Comparison of ENCODE assay signal across 15 mouse cellular contexts in the genomic region with DNA sequence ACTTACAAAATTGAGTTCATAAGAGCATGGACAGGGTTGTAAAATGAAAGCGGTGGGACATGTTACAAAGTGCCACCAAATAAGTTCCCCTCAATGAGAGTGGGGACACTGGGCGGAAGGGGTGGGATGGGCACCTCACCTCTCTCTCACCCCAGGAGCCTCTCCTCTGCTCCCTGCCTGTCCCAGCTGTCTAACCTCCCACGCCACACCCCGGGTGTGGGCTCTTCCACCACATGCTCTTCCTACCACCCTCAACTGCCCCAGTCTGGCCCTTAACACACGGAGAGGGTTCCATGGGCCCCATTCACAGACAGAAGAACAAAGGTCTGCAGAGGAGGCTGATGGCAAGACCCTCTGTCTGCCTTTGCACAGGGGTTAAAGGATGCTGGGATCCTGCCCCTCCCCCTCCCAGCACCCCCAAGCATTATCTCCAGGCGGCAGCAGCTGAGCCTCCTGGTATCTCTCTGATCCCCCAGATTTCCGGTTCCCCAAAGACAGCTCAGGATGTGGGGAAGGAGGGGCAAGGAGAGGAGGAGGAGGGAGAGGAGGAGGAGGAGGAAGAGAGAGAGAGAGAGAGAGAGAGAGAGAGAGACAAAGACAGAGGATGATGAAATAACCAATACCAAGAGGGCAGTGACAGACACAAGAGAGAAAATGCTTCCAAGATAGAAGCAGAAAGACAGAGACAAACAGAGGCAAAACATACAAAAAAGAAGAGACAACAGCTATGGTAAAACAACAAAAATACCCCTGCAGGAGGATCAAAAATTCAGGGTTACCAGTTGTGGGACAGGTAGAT. TPM values are rescaled to one million over a fixed set of nuclear protein-coding genes. Genes with fewer than 3 reads are reported as not detected.
DNase-seq lines count a peak whose midpoint lies in the region; ATAC-seq lines count a peak whose summit lies in the region.
"Had no signal": no experiment of that assay in that cellular context is flagged by ENCODE, and none has a peak within 500 bp of the region (broad histone marks: within the 10 kb centered on the region; RNA-seq: fewer than 3 reads in every experiment).

No protein-coding gene starts in this region.

- H3K4me3 ChIP-seq in hindbrain, embryonic 10.5 days: no peak overlapping the region
- no peak overlapping the region for H3K4me3 ChIP-seq in hindbrain, embryonic 14.5 days (replicated peaks; ENCODE audit: low read length)
- peak overlapping the region; percentile 18; the same call in 1 of the 2 replicates for H3K4me3 ChIP-seq in liver, embryonic 13.5 days (replicated peaks)
- H3K4me3 ChIP-seq in hindbrain, embryonic 12.5 days: no peak overlapping the region
- H3K4me3 ChIP-seq: hindbrain, embryonic 13.5 days had no signal

- H3K9ac ChIP-seq in hindbrain, embryonic 14.5 days: no peak overlapping the region
- peak overlapping the region; percentile 44; the same call in 1 of the 2 replicates for H3K9ac ChIP-seq in liver, embryonic 13.5 days
- H3K9ac ChIP-seq in hindbrain, embryonic 12.5 days: no peak overlapping the region
- H3K9ac ChIP-seq: hindbrain, embryonic 13.5 days had no signal

- H3K9me3 ChIP-seq in hindbrain, embryonic 10.5 days: no peaks in the 10 kb centered on the region
- no peaks in the 10 kb centered on the region for H3K9me3 ChIP-seq in hindbrain, embryonic 14.5 days (ENCODE audit: control insufficient read depth, low read length)
- H3K9me3 ChIP-seq in liver, embryonic 13.5 days (replicated peaks): no peaks in the 10 kb centered on the region
- H3K9me3 ChIP-seq in hindbrain, embryonic 12.5 days (replicated peaks): no peaks in the 10 kb centered on the region
- H3K9me3 ChIP-seq: hindbrain, embryonic 13.5 days had no signal

- no peak overlapping the region for H3K4me2 ChIP-seq in hindbrain, embryonic 14.5 days (replicated peaks)
- peak overlapping the region; percentile 62 for H3K4me2 ChIP-seq in liver, embryonic 13.5 days
- H3K4me2 ChIP-seq in hindbrain, embryonic 12.5 days (replicated peaks): no peak overlapping the region
- H3K4me2 ChIP-seq: hindbrain, embryonic 13.5 days had no signal

- WGBS in hindbrain, embryonic 10.5 days: 48% methylated on average over 7 of the region's 7 CpGs
- WGBS in hindbrain, embryonic 14.5 days: 49% methylated on average over 7 of the region's 7 CpGs
- WGBS in liver, embryonic 13.5 days (ENCODE audit: insufficient replicate concordance): 14% methylated on average over 7 of the region's 7 CpGs
- WGBS in hindbrain, embryonic 12.5 days: 47% methylated on average over 7 of the region's 7 CpGs

- peak overlapping the region; percentile 63 for H3K27ac ChIP-seq in hindbrain, embryonic 10.5 days
- H3K27ac ChIP-seq in hindbrain, embryonic 14.5 days: no peak overlapping the region
- H3K27ac ChIP-seq in liver, embryonic 13.5 days: peak overlapping the region; percentile 77
- H3K27ac ChIP-seq in hindbrain, embryonic 12.5 days: no peak overlapping the region
- H3K27ac ChIP-seq: hindbrain, embryonic 13.5 days had no signal

- H3K36me3 ChIP-seq in hindbrain, embryonic 10.5 days: no peaks in the 10 kb centered on the region
- H3K36me3 ChIP-seq in hindbrain, embryonic 14.5 days (replicated peaks; ENCODE audit: control insufficient read depth, insufficient read depth): no peaks in the 10 kb centered on the region
- no peaks in the 10 kb centered on the region for H3K36me3 ChIP-seq in liver, embryonic 13.5 days
- H3K36me3 ChIP-seq in hindbrain, embryonic 12.5 days: no peaks in the 10 kb centered on the region
- H3K36me3 ChIP-seq: hindbrain, embryonic 13.5 days had no signal

- no peak for DNase-seq in hindbrain, embryonic 10.5 days (ENCODE audit: low spot score)
- DNase-seq in hindbrain, embryonic 14.5 days (ENCODE audit: low spot score): no peak
- peak; percentile 64 for DNase-seq in liver, embryonic 13.5 days
- DNase-seq in thymus, postnatal 10 days (ENCODE audit: low spot score in 2 of 2): peak; percentile 42 to 45
- DNase-seq in heart, adult 9 months (ENCODE audit: low spot score in 2 of 2): no peak
- no peak for DNase-seq in cerebellum, adult 9-11 months
- DNase-seq: B cell, adult 2 months; heart, adult 11 months; kidney, postnatal 25 days; left cerebral cortex, postnatal 4 days; lung, postnatal 14 days had no signal

- H3K27me3 ChIP-seq in hindbrain, embryonic 10.5 days (ENCODE audit: insufficient read depth, poor library complexity, severe bottlenecking): no peaks in the 10 kb centered on the region
- H3K27me3 ChIP-seq in hindbrain, embryonic 14.5 days (ENCODE audit: control insufficient read depth, insufficient read depth, low read length): no peaks in the 10 kb centered on the region
- no peaks in the 10 kb centered on the region for H3K27me3 ChIP-seq in liver, embryonic 13.5 days
- H3K27me3 ChIP-seq in hindbrain, embryonic 12.5 days: no peaks in the 10 kb centered on the region
- H3K27me3 ChIP-seq: hindbrain, embryonic 13.5 days had no signal

- peaks cover 27% of the 10 kb centered on the region for H3K4me1 ChIP-seq in hindbrain, embryonic 10.5 days (replicated peaks)
- no peaks in the 10 kb centered on the region for H3K4me1 ChIP-seq in hindbrain, embryonic 14.5 days (replicated peaks; ENCODE audit: control insufficient read depth, insufficient read depth, low read length)
- peaks cover 67% of the 10 kb centered on the region for H3K4me1 ChIP-seq in liver, embryonic 13.5 days (replicated peaks)
- H3K4me1 ChIP-seq in hindbrain, embryonic 12.5 days: peaks cover 2% of the 10 kb centered on the region; the same call in 1 of the 2 replicates
- H3K4me1 ChIP-seq: hindbrain, embryonic 13.5 days had no signal

- ATAC-seq in hindbrain, embryonic 14.5 days (ENCODE audit: low FRiP score): no peak
- peak; percentile 74 for ATAC-seq in common myeloid progenitor, adult 5-6 weeks (replicated peaks; ENCODE audit: low read depth, poor library complexity, severe bottlenecking)
- ATAC-seq in liver, embryonic 13.5 days (ENCODE audit: low read depth): peak; percentile 89
- no peak for ATAC-seq in hindbrain, embryonic 12.5 days (ENCODE audit: low FRiP score)
- ATAC-seq: forebrain, embryonic 16.5 days had no signal

RNA-seq across cellular contexts. Expression of gene Lat, which starts 12.4 kb away (rescaled TPM):
- polyA plus RNA-seq in hindbrain, embryonic 10.5 days (2016; fragmentation: Nextera tagmentation; extraction: Ambion mirVana): 3.5 and 3.9 TPM in 2 replicates
- polyA plus RNA-seq in hindbrain, embryonic 14.5 days (2014; fragmentation: Nextera tagmentation; extraction: Ambion mirVana): 0.77 and 0.78 TPM in 2 replicates
- 16.4 and 22.4 TPM in 2 replicates for total RNA-seq in common myeloid progenitor, adult 5-6 weeks (2017)
- 10.9 and 12.4 TPM in 2 replicates for polyA plus RNA-seq in liver, embryonic 13.5 days (2015; fragmentation: Nextera tagmentation; extraction: Ambion mirVana)
- 2.8 and 3.0 TPM in 2 replicates for polyA plus RNA-seq in hindbrain, embryonic 12.5 days (2016; fragmentation: Nextera tagmentation; extraction: Ambion mirVana)

RNA-seq across cellular contexts. Expression of gene Spns1, which starts 20.3 kb away (rescaled TPM):
- 66.8 and 68.6 TPM in 2 replicates for polyA plus RNA-seq in hindbrain, embryonic 10.5 days (2016; fragmentation: Nextera tagmentation; extraction: Ambion mirVana)
- polyA plus RNA-seq in hindbrain, embryonic 14.5 days (2014; fragmentation: Nextera tagmentation; extraction: Ambion mirVana): 64.5 and 67.9 TPM in 2 replicates
- 5.6 and 11.3 TPM in 2 replicates for total RNA-seq in common myeloid progenitor, adult 5-6 weeks (2017)
- 19.7 and 21.6 TPM in 2 replicates for polyA plus RNA-seq in liver, embryonic 13.5 days (2015; fragmentation: Nextera tagmentation; extraction: Ambion mirVana)
- polyA plus RNA-seq in hindbrain, embryonic 12.5 days (2016; fragmentation: Nextera tagmentation; extraction: Ambion mirVana): 67.4 and 67.7 TPM in 2 replicates

RNA-seq across cellular contexts. Expression of gene Nfatc2ip, which starts 39.5 kb away (rescaled TPM):
- 3.1 and 3.7 TPM in 2 replicates for polyA plus RNA-seq in hindbrain, embryonic 10.5 days (2016; fragmentation: Nextera tagmentation; extraction: Ambion mirVana)
- polyA plus RNA-seq in hindbrain, embryonic 14.5 days (2014; fragmentation: Nextera tagmentation; extraction: Ambion mirVana): 3.9 and 4.0 TPM in 2 replicates
- total RNA-seq in common myeloid progenitor, adult 5-6 weeks (2017): 18.2 and 24.4 TPM in 2 replicates
- 2.6 and 3.0 TPM in 2 replicates for polyA plus RNA-seq in liver, embryonic 13.5 days (2015; fragmentation: Nextera tagmentation; extraction: Ambion mirVana)
- polyA plus RNA-seq in hindbrain, embryonic 12.5 days (2016; fragmentation: Nextera tagmentation; extraction: Ambion mirVana): 3.8 and 4.7 TPM in 2 replicates

RNA-seq across cellular contexts. Expression of gene Cd19, which starts 57.7 kb away (rescaled TPM):
- polyA plus RNA-seq in hindbrain, embryonic 10.5 days (2016; fragmentation: Nextera tagmentation; extraction: Ambion mirVana): not detected in 2 replicates
- not detected in 2 replicates for polyA plus RNA-seq in hindbrain, embryonic 14.5 days (2014; fragmentation: Nextera tagmentation; extraction: Ambion mirVana)
- total RNA-seq in common myeloid progenitor, adult 5-6 weeks (2017): 0.32 TPM in 1 of 2 replicates, not detected in the other
- polyA plus RNA-seq in liver, embryonic 13.5 days (2015; fragmentation: Nextera tagmentation; extraction: Ambion mirVana): 0.14 and 0.23 TPM in 2 replicates
- not detected in 2 replicates for polyA plus RNA-seq in hindbrain, embryonic 12.5 days (2016; fragmentation: Nextera tagmentation; extraction: Ambion mirVana)
- polyA plus RNA-seq: forebrain, embryonic 16.5 days; hindbrain, embryonic 13.5 days had no signal

Comparison
In these comparisons a context has a peak if more than half of its experiments do, and no peak if none do; other contexts are left out.
1. H3K27ac ChIP-seq: peak in hindbrain, embryonic 10.5 days (single experiment) and liver, embryonic 13.5 days (single experiment); none in hindbrain, embryonic 14.5 days (single experiment) and hindbrain, embryonic 12.5 days (single experiment).
2. DNase-seq: peak in liver, embryonic 13.5 days (single experiment) and thymus, postnatal 10 days (2 of 2); none in hindbrain, embryonic 10.5 days (single experiment), hindbrain, embryonic 14.5 days (single experiment), heart, adult 9 months (0 of 2) and cerebellum, adult 9-11 months (single experiment).
3. ATAC-seq: peak in common myeloid progenitor, adult 5-6 weeks (single experiment) and liver, embryonic 13.5 days (single experiment); none in hindbrain, embryonic 14.5 days (single experiment) and hindbrain, embryonic 12.5 days (single experiment).